Comparison of ENCODE assay signal across 11 mouse cellular contexts in genomic region chr17:29731953-29732325, GRCm38 (mm10). TPM values are rescaled to one million over a fixed set of nuclear protein-coding genes. Genes with fewer than 3 reads are reported as not detected.
A peak's percentile ranks its signal among the peaks of the same experiment; 100 is the strongest.
DNase-seq lines count a peak whose midpoint lies in the region; ATAC-seq and TF ChIP-seq lines count a peak whose summit lies in the region.
"Had no signal": no experiment of that assay in that cellular context is flagged by ENCODE, and none has a peak within 500 bp of the region (broad histone marks: within the 10 kb centered on the region; RNA-seq: fewer than 3 reads in every experiment).

No protein-coding gene starts in this region.

- H3K4me1 ChIP-seq in embryonic facial prominence, embryonic 10.5 days: peaks cover 28% of the 10 kb centered on the region
- peaks cover 36% of the 10 kb centered on the region for H3K4me1 ChIP-seq in forebrain, embryonic 14.5 days (ENCODE audit: control insufficient read depth, insufficient read depth, low read length)
- peaks cover 40% of the 10 kb centered on the region for H3K4me1 ChIP-seq in midbrain, embryonic 15.5 days
- no peaks in the 10 kb centered on the region for H3K4me1 ChIP-seq in stomach, postnatal 0 days (replicated peaks; ENCODE audit: control insufficient read depth, insufficient read depth)

- intact Hi-C loops in left cerebral cortex, postnatal 10 days (cut with DNase I): no loop called here

- no peak for TF ChIP-seq EP300 in stomach, postnatal 0 days (optimal IDR thresholded peaks at IDR 0.05)

- no peaks in the 10 kb centered on the region for H3K36me3 ChIP-seq in embryonic facial prominence, embryonic 10.5 days (replicated peaks)
- no peaks in the 10 kb centered on the region for H3K36me3 ChIP-seq in forebrain, embryonic 14.5 days (ENCODE audit: control insufficient read depth, insufficient read depth, low read length)
- no peaks in the 10 kb centered on the region for H3K36me3 ChIP-seq in midbrain, embryonic 15.5 days (replicated peaks)
- no peaks in the 10 kb centered on the region for H3K36me3 ChIP-seq in stomach, postnatal 0 days (ENCODE audit: control insufficient read depth, insufficient read depth, low read length)
- H3K36me3 ChIP-seq: embryonic facial prominence, embryonic 15.5 days; liver, embryonic 15.5 days had no signal

- no peak for TF ChIP-seq CTCF in layer of hippocampus, adult 2 months (conservative IDR thresholded peaks at IDR 0.05)
- no peak for TF ChIP-seq CTCF in stomach, postnatal 0 days (IDR thresholded peaks at IDR 0.05; ENCODE audit: low read depth)

- WGBS in embryonic facial prominence, embryonic 10.5 days: 71% methylated on average over 6 of the region's 6 CpGs
- 49% methylated on average over 6 of the region's 6 CpGs for WGBS in forebrain, embryonic 14.5 days
- 21% methylated on average over 6 of the region's 6 CpGs for WGBS in midbrain, embryonic 15.5 days
- 68% methylated on average over 6 of the region's 6 CpGs for WGBS in stomach, postnatal 0 days

- H3K27ac ChIP-seq in embryonic facial prominence, embryonic 10.5 days (replicated peaks): peak overlapping the region; percentile 49
- H3K27ac ChIP-seq in forebrain, embryonic 14.5 days (ENCODE audit: low read depth, low read length): peak overlapping the region; percentile 90
- peak overlapping the region; percentile 89 for H3K27ac ChIP-seq in layer of hippocampus, adult 2 months
- peak overlapping the region; percentile 77 for H3K27ac ChIP-seq in midbrain, embryonic 15.5 days
- H3K27ac ChIP-seq in stomach, postnatal 0 days (replicated peaks): no peak overlapping the region
- H3K27ac ChIP-seq: embryonic facial prominence, embryonic 15.5 days; liver, embryonic 15.5 days had no signal

- no peak overlapping the region for H3K9ac ChIP-seq in forebrain, embryonic 14.5 days (ENCODE audit: low read length)
- no peak overlapping the region for H3K9ac ChIP-seq in midbrain, embryonic 15.5 days
- no peak overlapping the region for H3K9ac ChIP-seq in stomach, postnatal 0 days (ENCODE audit: low read length)
- H3K9ac ChIP-seq: embryonic facial prominence, embryonic 15.5 days; liver, embryonic 15.5 days had no signal

- peak; percentile 52; the same call in 1 of the 2 replicates for ATAC-seq in forebrain, embryonic 14.5 days
- ATAC-seq in midbrain, embryonic 15.5 days (replicated peaks): no peak
- ATAC-seq in stomach, postnatal 0 days (ENCODE audit: low FRiP score, low TSS enrichment): no peak

- H3K4me2 ChIP-seq in forebrain, embryonic 14.5 days (ENCODE audit: low read length): no peak overlapping the region
- no peak overlapping the region for H3K4me2 ChIP-seq in midbrain, embryonic 15.5 days
- H3K4me2 ChIP-seq in stomach, postnatal 0 days (replicated peaks; ENCODE audit: low read depth): no peak overlapping the region
- H3K4me2 ChIP-seq: embryonic facial prominence, embryonic 15.5 days; liver, embryonic 15.5 days had no signal

- no peak overlapping the region for H3K4me3 ChIP-seq in embryonic facial prominence, embryonic 10.5 days
- H3K4me3 ChIP-seq in forebrain, embryonic 14.5 days (ENCODE audit: low read depth, low read length): no peak overlapping the region
- H3K4me3 ChIP-seq in layer of hippocampus, adult 2 months: no peak overlapping the region
- H3K4me3 ChIP-seq in midbrain, embryonic 15.5 days: no peak overlapping the region
- H3K4me3 ChIP-seq in stomach, postnatal 0 days (ENCODE audit: low read depth, low read length): no peak overlapping the region
- H3K4me3 ChIP-seq: embryonic facial prominence, embryonic 15.5 days; liver, embryonic 15.5 days had no signal

- DNase-seq in embryonic facial prominence, embryonic 10.5 days (ENCODE audit: low spot score): no peak
- DNase-seq in forebrain, embryonic 14.5 days (ENCODE audit: low spot score): peak; percentile 86
- peak; percentile 79 to 83 for DNase-seq in layer of hippocampus, adult 2 months (ENCODE audit: low spot score in 2 of 2)
- DNase-seq in thymus, postnatal 0 days (ENCODE audit: low spot score): no peak
- DNase-seq in left cerebral cortex, postnatal 10 days (ENCODE audit: extremely low spot score in 1 of 2, low spot score in 2 of 2): no peak
- DNase-seq in stomach, postnatal 0 days (ENCODE audit: low spot score): no peak
- DNase-seq: gastrocnemius, postnatal 25 days; kidney, adult 18-20 months had no signal

- H3K27me3 ChIP-seq in embryonic facial prominence, embryonic 10.5 days (replicated peaks; ENCODE audit: low read depth, poor library complexity, severe bottlenecking): no peaks in the 10 kb centered on the region
- H3K27me3 ChIP-seq in forebrain, embryonic 14.5 days (replicated peaks; ENCODE audit: control insufficient read depth, insufficient read depth, low read length): no peaks in the 10 kb centered on the region
- no peaks in the 10 kb centered on the region for H3K27me3 ChIP-seq in midbrain, embryonic 15.5 days (replicated peaks)
- no peaks in the 10 kb centered on the region for H3K27me3 ChIP-seq in stomach, postnatal 0 days (ENCODE audit: control insufficient read depth, insufficient read depth, low read length)
- H3K27me3 ChIP-seq: embryonic facial prominence, embryonic 15.5 days had no signal

- 0 out of 2 replicates have a peak, but pooled peaks cover 2% of the 10 kb centered on the region for H3K9me3 ChIP-seq in embryonic facial prominence, embryonic 10.5 days
- H3K9me3 ChIP-seq in forebrain, embryonic 14.5 days (replicated peaks; ENCODE audit: control insufficient read depth, low read length): no peaks in the 10 kb centered on the region
- H3K9me3 ChIP-seq in midbrain, embryonic 15.5 days: no peaks in the 10 kb centered on the region
- no peaks in the 10 kb centered on the region for H3K9me3 ChIP-seq in stomach, postnatal 0 days (ENCODE audit: control insufficient read depth, low read length)
- H3K9me3 ChIP-seq: embryonic facial prominence, embryonic 15.5 days; liver, embryonic 15.5 days had no signal

RNA-seq across cellular contexts. Expression of gene Ccdc167, which starts 15.1 kb away (rescaled TPM):
- 16.5 and 18.1 TPM in 2 replicates for polyA plus RNA-seq in embryonic facial prominence, embryonic 10.5 days (2016; fragmentation: Nextera tagmentation; extraction: Ambion mirVana)
- 12.8 and 14.0 TPM in 2 replicates for polyA plus RNA-seq in forebrain, embryonic 14.5 days (2014; fragmentation: Nextera tagmentation; extraction: Ambion mirVana)
- total RNA-seq in layer of hippocampus, adult 2 months (2021): 10 to 100 TPM; 26.6 TPM
- polyA plus RNA-seq in midbrain, embryonic 15.5 days (2015; fragmentation: Nextera tagmentation; extraction: Ambion mirVana): 9.3 and 10.4 TPM in 2 replicates
- polyA plus RNA-seq in thymus, postnatal 0 days (2015; fragmentation: Nextera tagmentation; extraction: Ambion mirVana): 9.2 and 10.8 TPM in 2 replicates
- 10 to 100 TPM; 11.9 to 12.8 TPM for total RNA-seq in left cerebral cortex, postnatal 10 days (2021)
- polyA plus RNA-seq in stomach, postnatal 0 days (2015; fragmentation: Nextera tagmentation; extraction: Ambion mirVana): 7.6 and 8.6 TPM in 2 replicates

Comparison
In these comparisons a context has a peak if more than half of its experiments do, and no peak if none do; other contexts are left out.
1. DNase-seq: peak in forebrain, embryonic 14.5 days (single experiment) and layer of hippocampus, adult 2 months (2 of 2); none in embryonic facial prominence, embryonic 10.5 days (single experiment), thymus, postnatal 0 days (single experiment), left cerebral cortex, postnatal 10 days (0 of 2) and stomach, postnatal 0 days (single experiment).